Mouse (Mus musculus) megakaryocyte, embryonic 14.5 days (primary cell): ENCODE results near the gene Utrn.

Experiments used
- FLI1 ChIP-seq: IDR thresholded peaks from 2 replicates; pipeline ENCODE4 v1.6.1; 2012; ENCODE audit warnings: low read length, inconsistent platforms, mixed read lengths
- GATA1 ChIP-seq: IDR thresholded peaks from 3 replicates; pipeline ENCODE4 v1.6.1; 2012; ENCODE audit warnings: mixed read lengths, low read length, inconsistent platforms, borderline replicate concordance

- TF ChIP-seq GATA1, result no peak
- no peak for TF ChIP-seq FLI1
Observed at GRCm38 (mm10) chr10:12911981-12912530, 42.9 kb upstream of the Utrn start.
